Mouse (Mus musculus) embryonic fibroblast, embryonic 13.5 days (primary cell): ENCODE measurements at regions not wholly inside any gene's neighbourhood (a gene's known extent, or its start where the extent isn't known, plus 50 kb on each side); places are given as distances from the start of the nearest gene placed in this dataset.

Source experiments
- H3K27ac ChIP-seq: 2 replicates; pipeline ENCODE4 v1.5.1; 2012; ENCODE audit warnings: low read length, control low read depth, inconsistent platforms; ENCODE audit not compliant: insufficient read depth
- H3K4me1 ChIP-seq: 2 replicates; pipeline ENCODE4 v1.6.1; 2011; ENCODE audit warnings: low read length; ENCODE audit not compliant: control insufficient read depth, insufficient read depth
- H3K4me3 ChIP-seq: 2 replicates; pipeline ENCODE4 v1.5.1; 2011; ENCODE audit warnings: mild to moderate bottlenecking, control low read depth, low read length; ENCODE audit not compliant: insufficient read depth
- CTCF ChIP-seq: IDR thresholded peaks from 2 replicates; pipeline ENCODE4 v1.5.1; 2011; ENCODE audit warnings: mild to moderate bottlenecking, control low read depth, low read length, moderate library complexity, borderline replicate concordance; ENCODE audit not compliant: insufficient read depth
- POLR2A ChIP-seq: IDR thresholded peaks from 2 replicates; pipeline ENCODE4 v1.6.1; 2011; ENCODE audit warnings: low read depth, mild to moderate bottlenecking, control low read depth, low read length, moderate library complexity

DNA sequence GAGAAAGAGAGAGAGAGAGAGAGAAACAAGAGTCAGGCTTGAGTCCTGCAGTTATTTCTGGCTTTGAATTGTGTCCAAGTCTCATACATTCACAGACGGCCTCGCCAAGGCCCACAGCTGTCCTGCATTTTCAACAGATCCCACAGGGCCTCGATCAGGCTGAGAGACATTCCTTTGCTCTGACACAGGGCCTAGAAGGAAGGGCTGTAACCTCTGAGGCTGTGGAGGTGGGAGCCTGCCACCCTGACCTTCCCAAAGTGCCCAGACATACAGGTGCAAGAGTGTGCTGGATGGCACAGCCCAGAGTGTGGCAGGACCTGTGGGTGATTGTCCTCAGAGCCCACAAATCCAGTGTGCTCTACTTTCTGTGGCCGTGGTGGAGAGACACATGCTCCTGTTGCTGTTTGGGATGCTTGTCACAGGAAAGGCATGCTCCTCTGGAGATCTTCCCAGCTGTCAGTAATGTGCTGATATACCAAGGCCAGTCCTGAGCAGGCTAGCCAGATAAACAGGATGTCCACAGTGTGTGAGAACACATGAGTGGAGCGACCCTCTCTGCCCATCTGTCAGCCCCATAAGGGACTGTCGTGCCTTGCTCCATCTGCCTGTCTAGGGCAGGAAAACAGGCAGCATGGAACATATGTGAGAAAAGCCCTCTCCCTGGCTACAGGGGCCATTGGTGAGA lies 151.2 kb upstream of the Gm5148 start:
- peak overlapping the region; percentile 97 for H3K27ac ChIP-seq
- peaks cover 20% of the 10 kb centered on the region for H3K4me1 ChIP-seq
- H3K4me3 ChIP-seq: no peak overlapping the region
- TF ChIP-seq POLR2A (peak; percentile 34; the same call in 1 of the 2 replicates), CTCF (no peak; the same call in 1 of the 2 replicates)

DNA sequence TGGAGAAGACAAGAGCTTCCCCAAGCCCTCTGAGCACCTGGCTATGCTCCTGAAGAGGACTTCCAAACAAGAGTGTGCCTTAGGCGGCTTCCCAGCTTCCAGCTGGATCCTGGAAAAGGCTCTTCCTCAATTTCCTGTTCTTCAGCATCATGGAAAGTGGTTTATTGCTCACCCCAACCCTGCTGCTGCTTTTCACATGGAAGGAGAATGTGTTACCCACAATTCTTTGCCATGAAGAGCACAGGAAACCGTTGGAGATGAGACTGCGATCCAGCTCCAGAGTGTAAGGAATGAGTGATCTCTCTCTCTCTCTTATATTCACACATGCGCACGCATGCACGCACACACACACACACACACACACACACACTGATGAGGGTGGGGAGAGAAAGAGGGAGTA lies 150.6 kb upstream of the Gm5148 start:
- Histone ChIP-seq H3K4me3 (no peak overlapping the region), H3K27ac (peak overlapping the region; percentile 97), H3K4me1 (peaks cover 20% of the 10 kb centered on the region)
- no peak for TF ChIP-seq CTCF
- TF ChIP-seq POLR2A: peak; percentile 49

DNA sequence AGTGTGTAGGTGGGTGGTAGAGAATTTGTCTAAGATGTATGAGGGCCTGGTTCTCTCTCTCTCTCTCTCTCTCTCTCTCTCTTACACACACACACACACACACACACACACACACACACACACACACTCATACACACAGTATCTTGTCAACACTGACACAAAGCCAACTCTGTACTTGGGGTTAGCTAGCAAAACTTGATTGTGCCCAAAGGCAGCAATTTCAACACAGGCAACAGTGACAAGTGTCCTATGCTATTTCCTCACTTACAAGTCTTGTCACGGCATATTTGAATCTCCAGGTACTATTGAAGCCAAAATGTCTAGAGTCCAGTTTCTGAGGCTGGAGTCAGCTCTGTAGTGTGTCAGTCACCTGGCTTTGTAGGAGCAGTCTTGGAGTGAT lies 150.1 kb upstream of the Gm5148 start:
- peak overlapping the region; percentile 97 for H3K27ac ChIP-seq
- peaks cover 20% of the 10 kb centered on the region for H3K4me1 ChIP-seq
- no peak overlapping the region for H3K4me3 ChIP-seq
- TF ChIP-seq POLR2A (no peak), CTCF (no peak)

DNA sequence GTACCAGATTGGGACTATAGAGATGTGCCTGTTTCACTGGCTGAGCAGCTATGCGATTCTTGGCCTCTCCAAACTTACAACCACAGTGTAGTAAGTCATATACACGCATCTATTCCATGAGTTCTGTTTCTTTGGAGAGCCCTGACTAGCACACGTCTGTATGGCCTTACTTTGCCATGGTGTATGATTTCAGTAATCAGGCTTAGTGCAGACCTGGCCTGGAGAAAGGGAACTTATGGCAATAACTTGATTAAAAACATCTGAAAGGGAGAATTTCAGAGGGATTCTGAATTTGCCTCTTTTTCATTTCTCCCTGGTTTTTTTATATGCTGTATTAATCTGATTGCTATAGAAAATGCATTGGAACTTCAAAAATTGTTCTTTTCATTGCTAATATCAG lies 148.0 kb upstream of the Gm5148 start:
- no peak overlapping the region for H3K27ac ChIP-seq
- H3K4me3 ChIP-seq: no peak overlapping the region
- TF ChIP-seq CTCF (no peak), POLR2A (no peak)
- peaks cover 25% of the 10 kb centered on the region for H3K4me1 ChIP-seq

DNA sequence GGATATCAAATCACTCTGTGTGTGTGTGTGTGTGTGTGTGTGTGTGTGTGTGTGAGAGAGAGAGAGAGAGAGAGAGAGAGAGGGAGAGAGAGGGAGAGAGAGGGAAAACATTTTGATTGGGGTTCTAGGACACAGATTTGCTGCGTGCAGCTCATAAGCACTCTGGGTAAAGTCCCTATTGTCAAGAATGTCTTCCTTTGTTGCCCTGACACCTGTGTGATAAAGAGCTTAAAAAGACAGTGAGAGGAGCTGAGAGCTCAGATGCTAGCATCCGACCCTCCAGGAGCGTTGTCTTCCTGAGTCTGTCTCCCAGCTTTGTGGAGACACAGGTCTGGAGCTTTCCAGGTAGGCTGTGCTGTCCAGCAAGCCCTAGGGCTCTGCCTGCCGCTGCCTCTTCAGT lies 146.8 kb upstream of the Gm5148 start:
- Histone ChIP-seq H3K27ac (no peak overlapping the region), H3K4me1 (peaks cover 22% of the 10 kb centered on the region), H3K4me3 (no peak overlapping the region)
- TF ChIP-seq CTCF (no peak), POLR2A (no peak)

DNA sequence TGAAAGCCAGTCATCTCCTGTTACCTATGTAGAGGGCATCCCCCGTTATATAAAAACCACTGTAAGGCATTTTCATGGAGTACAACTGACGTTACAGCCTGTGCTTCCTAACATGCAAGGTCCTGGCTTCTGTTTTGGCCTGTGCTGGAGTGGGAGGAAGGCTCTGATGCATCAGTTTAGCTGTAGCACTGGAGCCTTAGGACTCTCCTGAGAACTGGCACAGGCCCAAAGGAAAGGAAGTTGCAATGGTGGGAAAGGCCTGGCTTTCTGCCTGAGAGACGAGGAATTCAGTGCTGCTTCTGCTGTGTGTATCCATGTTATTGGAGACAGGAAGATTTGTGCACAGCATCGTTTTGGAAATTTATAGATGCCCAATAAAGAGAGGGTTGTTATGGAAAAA lies 144.2 kb upstream of the Gm5148 start:
- TF ChIP-seq POLR2A (no peak), CTCF (no peak)
- peaks cover 5% of the 10 kb centered on the region for H3K4me1 ChIP-seq
- H3K4me3 ChIP-seq: no peak overlapping the region
- H3K27ac ChIP-seq: peak overlapping the region; percentile 52

DNA sequence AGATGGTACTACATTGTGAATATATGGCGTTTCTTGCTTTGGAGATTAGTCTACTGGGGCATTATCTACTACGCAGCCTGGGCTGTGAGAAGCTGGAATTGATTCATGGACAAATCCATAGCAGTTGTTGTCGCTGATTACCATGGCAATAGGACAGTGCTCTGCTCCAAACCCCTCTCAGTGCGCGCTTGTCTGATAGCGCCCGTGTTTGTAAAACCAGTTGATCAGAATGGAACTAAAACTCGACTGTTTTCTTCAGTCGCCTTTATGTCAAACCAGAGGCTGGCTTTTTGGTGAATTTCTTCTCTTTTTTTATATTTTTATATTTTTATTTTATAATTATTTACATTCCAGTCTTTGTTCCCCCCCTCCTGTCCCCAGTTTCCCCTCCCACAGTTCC lies 138.5 kb upstream of the Gm5148 start:
- H3K4me3 ChIP-seq: no peak overlapping the region
- peaks cover 6% of the 10 kb centered on the region for H3K4me1 ChIP-seq
- no peak for TF ChIP-seq POLR2A
- H3K27ac ChIP-seq: no peak overlapping the region

DNA sequence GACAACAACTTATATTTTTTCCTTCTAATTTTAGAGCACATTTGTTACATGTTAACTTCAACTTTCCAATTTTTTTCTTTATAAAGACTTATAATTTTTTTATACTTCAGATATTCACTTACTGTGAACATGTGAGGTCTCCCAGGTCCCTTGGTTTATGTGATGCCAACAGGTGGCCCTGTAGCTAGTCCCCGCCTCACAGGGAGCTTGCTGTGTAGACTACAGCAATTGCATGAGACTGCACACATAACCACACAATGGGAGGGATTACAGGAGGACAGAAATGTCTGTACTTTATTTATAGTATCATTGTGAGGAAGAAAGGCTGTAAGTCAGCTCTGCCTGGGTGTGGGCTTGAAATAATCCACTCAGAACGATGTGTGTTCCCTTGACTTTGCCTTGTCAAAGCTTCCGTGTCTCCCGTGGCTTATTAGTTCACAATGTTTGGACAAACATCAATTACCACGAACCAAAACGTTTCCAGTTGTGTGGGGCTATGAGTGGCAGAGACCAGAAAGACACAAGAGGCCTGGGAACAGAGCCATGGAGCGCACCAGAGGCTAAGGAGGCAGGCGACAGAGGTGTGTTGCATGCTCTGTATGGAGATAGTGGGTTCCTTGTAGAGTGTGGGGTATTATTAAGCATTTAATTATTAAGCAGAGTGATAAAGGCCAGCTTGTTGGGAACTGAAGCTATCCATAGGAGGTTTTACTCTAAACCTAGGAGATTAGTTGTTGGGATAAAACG lies 136.6 kb upstream of the Gm5148 start:
- Histone ChIP-seq H3K4me1 (peaks cover 6% of the 10 kb centered on the region), H3K4me3 (no peak overlapping the region), H3K27ac (no peak overlapping the region)
- TF ChIP-seq CTCF (no peak), POLR2A (no peak)

DNA sequence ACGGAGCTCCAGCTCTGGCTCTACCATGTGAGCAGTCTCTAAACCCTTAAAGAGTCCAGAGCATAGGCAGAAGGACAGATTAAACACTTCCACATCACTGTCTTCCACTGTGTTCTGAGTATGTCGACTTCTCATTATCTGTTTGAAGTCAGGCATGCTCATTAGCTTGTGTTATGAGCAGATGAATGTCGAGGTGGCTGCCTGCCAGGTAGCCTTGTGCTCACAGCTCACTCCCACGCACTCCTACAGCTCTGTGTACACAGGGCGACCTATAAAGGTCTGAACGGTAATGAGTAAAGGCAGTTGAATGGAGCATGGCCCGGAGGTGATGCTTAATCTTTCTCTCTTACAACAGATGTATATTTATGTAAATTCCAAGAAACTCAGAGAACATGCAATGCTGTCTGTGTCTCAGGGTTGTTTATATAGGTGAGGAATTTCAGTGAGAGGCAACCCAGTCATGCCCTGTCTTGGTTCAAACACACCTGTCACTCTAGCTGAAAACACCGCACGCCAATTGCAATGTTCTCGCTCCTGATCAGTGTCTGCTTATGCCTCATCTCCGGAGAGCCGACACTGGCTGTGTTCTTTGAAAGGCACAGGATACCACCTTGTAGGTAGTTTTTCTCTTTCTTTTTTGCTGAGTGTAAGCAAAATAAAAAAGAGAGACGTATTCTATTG lies 135.9 kb upstream of the Gm5148 start:
- H3K4me1 ChIP-seq: peaks cover 6% of the 10 kb centered on the region
- TF ChIP-seq POLR2A: no peak
- TF ChIP-seq CTCF: no peak
- H3K4me3 ChIP-seq: no peak overlapping the region
- H3K27ac ChIP-seq: no peak overlapping the region

DNA sequence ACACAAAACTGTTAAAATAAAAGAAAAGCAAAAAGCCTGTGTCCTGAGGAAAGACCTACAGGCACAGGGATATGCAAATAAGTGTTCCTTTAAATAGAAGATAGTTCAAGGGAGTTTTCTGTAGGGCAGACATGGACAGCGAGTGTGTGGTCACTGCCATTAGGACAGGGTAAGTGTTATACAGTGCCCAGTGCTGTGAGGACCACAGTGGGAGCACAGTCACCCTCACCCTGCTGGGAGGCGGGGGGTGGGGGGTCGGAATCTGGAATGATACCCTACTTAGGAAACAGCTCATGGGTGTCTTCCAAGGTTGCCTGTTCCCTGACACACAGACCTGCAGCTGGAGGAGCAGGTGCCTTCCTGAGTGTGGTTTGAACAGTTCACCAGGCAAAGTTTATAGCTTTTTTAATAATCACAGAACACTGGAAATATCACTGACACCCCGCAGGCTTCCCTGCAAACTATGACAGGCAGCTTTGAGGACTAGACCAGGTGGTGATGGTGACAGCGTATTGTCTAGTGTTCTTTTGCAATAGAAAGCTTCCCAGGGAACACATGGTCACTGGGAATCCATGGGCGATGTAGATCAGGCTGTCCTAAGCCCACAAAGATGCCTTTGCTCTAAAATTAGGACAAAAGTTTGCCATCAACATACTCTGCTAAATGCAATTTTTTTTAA lies 134.5 kb upstream of the Gm5148 start:
- no peak overlapping the region for H3K27ac ChIP-seq
- no peak overlapping the region for H3K4me3 ChIP-seq
- H3K4me1 ChIP-seq: peaks cover 6% of the 10 kb centered on the region
- TF ChIP-seq CTCF: no peak
- TF ChIP-seq POLR2A: no peak
